Mouse (Mus musculus): ENCODE results near the gene Fem1b. TPM values are rescaled to one million over a fixed set of nuclear protein-coding genes. Genes with fewer than 3 reads are reported as not detected.
"Not testable (repeated sequence)": the region's sequence is repeated elsewhere in the genome, so short reads cannot be mapped to it uniquely, and the experiment has no call there.

The Fem1b gene
- polyA plus RNA-seq, 1 experiment from 2014 or later, result 21.9 TPM

- WGBS, result 95% methylated on average over 7 of the region's 7 CpGs
- Histone ChIP-seq H3K27me3 (no peaks in the 10 kb centered on the region), H3K4me3 (no peak overlapping the region), H3K4me2 (replicated peaks) (no peak overlapping the region), H3K36me3 (no peaks in the 10 kb centered on the region), H3K9ac (no peak overlapping the region), H3K9me3 (peaks cover 3% of the 10 kb centered on the region; the same call in 1 of the 2 replicates), H3K27ac (no peak overlapping the region), H3K4me1 (peaks cover 20% of the 10 kb centered on the region)
- no peak for ATAC-seq (ENCODE audit: low FRiP score, low read depth)
These were observed 10.1 kb upstream of the Fem1b start for GRCm38 (mm10) chr9:62821811-62822210.

GRCm38 (mm10) chr9:62820829-62821228 is 9.1 kb upstream of the Fem1b start:
- WGBS, result 78% methylated on average over 6 of the region's 6 CpGs
- no peak overlapping the region for H3K27ac ChIP-seq
- no peak overlapping the region for H3K4me3 ChIP-seq
- peaks cover 3% of the 10 kb centered on the region; the same call in 1 of the 2 replicates for H3K9me3 ChIP-seq
- peaks cover 10% of the 10 kb centered on the region for H3K4me1 ChIP-seq
- no peaks in the 10 kb centered on the region for H3K27me3 ChIP-seq
- H3K4me2 ChIP-seq (replicated peaks), result no peak overlapping the region
- H3K36me3 ChIP-seq, result no peaks in the 10 kb centered on the region
- no peak overlapping the region for H3K9ac ChIP-seq
- no peak; the same call in 1 of the 2 replicates for ATAC-seq (ENCODE audit: low FRiP score, low read depth)

- H3K27ac ChIP-seq; H3K9me3 ChIP-seq; H3K9ac ChIP-seq; H3K4me1 ChIP-seq; ATAC-seq (ENCODE audit: low FRiP score, low read depth); H3K36me3 ChIP-seq; H3K27me3 ChIP-seq; H3K4me3 ChIP-seq; H3K4me2 ChIP-seq (replicated peaks): not testable (repeated sequence)
- WGBS, result 83% methylated on average over 6 of the region's 6 CpGs
These were observed 8.2 kb upstream of the Fem1b start for GRCm38 (mm10) chr9:62819910-62820309.

- Histone ChIP-seq H3K36me3 (no peaks in the 10 kb centered on the region), H3K4me1 (no peaks in the 10 kb centered on the region), H3K4me3 (no peak overlapping the region), H3K27me3 (no peaks in the 10 kb centered on the region), H3K9me3 (peaks cover 3% of the 10 kb centered on the region; the same call in 1 of the 2 replicates), H3K9ac (no peak overlapping the region), H3K27ac (no peak overlapping the region), H3K4me2 (replicated peaks) (no peak overlapping the region)
- 88% methylated on average over 3 of the region's 3 CpGs for WGBS
- no peak for ATAC-seq (ENCODE audit: low FRiP score, low read depth)
These were observed 7.8 kb upstream of the Fem1b start for GRCm38 (mm10) chr9:62819494-62819893.

GRCm38 (mm10) chr9:62817828-62818614 is 6.3 kb upstream of the Fem1b start:
- 69% methylated on average over 4 of the region's 4 CpGs for WGBS
- H3K36me3 ChIP-seq, result no peaks in the 10 kb centered on the region
- no peaks in the 10 kb centered on the region for H3K4me1 ChIP-seq
- no peak for ATAC-seq (ENCODE audit: low FRiP score, low read depth)
- H3K9me3 ChIP-seq, result peaks cover 3% of the 10 kb centered on the region; the same call in 1 of the 2 replicates
- H3K27ac ChIP-seq, result peak overlapping the region; percentile 12; the same call in 1 of the 2 replicates
- H3K27me3 ChIP-seq, result no peaks in the 10 kb centered on the region
- H3K9ac ChIP-seq, result no peak overlapping the region
- no peak overlapping the region for H3K4me2 ChIP-seq (replicated peaks)
- H3K4me3 ChIP-seq, result no peak overlapping the region

- no peaks in the 10 kb centered on the region for H3K27me3 ChIP-seq
- peak overlapping the region; percentile 12; the same call in 1 of the 2 replicates for H3K27ac ChIP-seq
- H3K4me1 ChIP-seq, result peaks cover 6% of the 10 kb centered on the region
- 60% methylated on average over 12 of the region's 12 CpGs for WGBS
- no peaks in the 10 kb centered on the region for H3K36me3 ChIP-seq
- no peak overlapping the region for H3K4me2 ChIP-seq (replicated peaks)
- no peak overlapping the region for H3K9ac ChIP-seq
- no peak overlapping the region for H3K4me3 ChIP-seq
- H3K9me3 ChIP-seq, result peaks cover 3% of the 10 kb centered on the region; the same call in 1 of the 2 replicates
- ATAC-seq (ENCODE audit: low FRiP score, low read depth), result no peak
These were observed 5.4 kb upstream of the Fem1b start for GRCm38 (mm10) chr9:62817099-62817571.

- H3K4me3 ChIP-seq, result no peak overlapping the region
- H3K36me3 ChIP-seq, result no peaks in the 10 kb centered on the region
- H3K9ac ChIP-seq, result no peak overlapping the region
- H3K27ac ChIP-seq, result peak overlapping the region; percentile 52; the same call in 1 of the 2 replicates
- no peak for ATAC-seq (ENCODE audit: low FRiP score, low read depth)
- no peaks in the 10 kb centered on the region for H3K9me3 ChIP-seq
- no peak overlapping the region for H3K4me2 ChIP-seq (replicated peaks)
- peaks cover 7% of the 10 kb centered on the region for H3K4me1 ChIP-seq
- 78% methylated on average over 9 of the region's 9 CpGs for WGBS
- no peaks in the 10 kb centered on the region for H3K27me3 ChIP-seq
These were observed 4.8 kb upstream of the Fem1b start for GRCm38 (mm10) chr9:62816323-62817098.

- ATAC-seq (ENCODE audit: low FRiP score, low read depth), result no peak
- Histone ChIP-seq H3K36me3 (no peaks in the 10 kb centered on the region), H3K4me3 (no peak overlapping the region), H3K4me2 (replicated peaks) (no peak overlapping the region), H3K27ac (no peak overlapping the region), H3K9me3 (no peaks in the 10 kb centered on the region), H3K9ac (no peak overlapping the region), H3K4me1 (peaks cover 15% of the 10 kb centered on the region), H3K27me3 (no peaks in the 10 kb centered on the region)
- WGBS, result 82% methylated on average over 2 of the region's 2 CpGs
These were observed 3.0 kb upstream of the Fem1b start for GRCm38 (mm10) chr9:62814751-62815150.

GRCm38 (mm10) chr9:62812216-62813049 is 699 bp upstream of the Fem1b start:
- Histone ChIP-seq H3K4me3 (peak overlapping the region; percentile 85), H3K27ac (peak overlapping the region; percentile 96; the same call in 1 of the 2 replicates), H3K4me1 (peaks cover 30% of the 10 kb centered on the region), H3K27me3 (no peaks in the 10 kb centered on the region), H3K36me3 (no peaks in the 10 kb centered on the region), H3K4me2 (replicated peaks) (peak overlapping the region; percentile 92), H3K9ac (peak overlapping the region; percentile 91), H3K9me3 (no peaks in the 10 kb centered on the region)
- no peak for ATAC-seq (ENCODE audit: low FRiP score, low read depth)
- WGBS, result 16% methylated on average over 14 of the region's 14 CpGs

GRCm38 (mm10) chr9:62810543-62811515 is 905 bp downstream of the Fem1b start:
- WGBS, result under 1% methylated on average over 57 of the region's 58 CpGs
- H3K4me2 ChIP-seq (replicated peaks), result peak overlapping the region; percentile 92
- peak overlapping the region; percentile 96 for H3K27ac ChIP-seq
- no peaks in the 10 kb centered on the region for H3K9me3 ChIP-seq
- peak overlapping the region; percentile 91 for H3K9ac ChIP-seq
- H3K27me3 ChIP-seq, result no peaks in the 10 kb centered on the region
- peak; percentile 72 for ATAC-seq (ENCODE audit: low FRiP score, low read depth)
- H3K4me1 ChIP-seq, result peaks cover 30% of the 10 kb centered on the region
- no peaks in the 10 kb centered on the region for H3K36me3 ChIP-seq
- peak overlapping the region; percentile 85 for H3K4me3 ChIP-seq

- Histone ChIP-seq H3K4me3 (peak overlapping the region; percentile 85), H3K36me3 (no peaks in the 10 kb centered on the region), H3K27me3 (no peaks in the 10 kb centered on the region), H3K4me2 (replicated peaks) (peak overlapping the region; percentile 92), H3K9ac (peak overlapping the region; percentile 91), H3K9me3 (no peaks in the 10 kb centered on the region), H3K27ac (no peak overlapping the region), H3K4me1 (peaks cover 30% of the 10 kb centered on the region)
- WGBS, result 14% methylated on average over 8 of the region's 8 CpGs
- no peak for ATAC-seq (ENCODE audit: low FRiP score, low read depth)
These were observed 1.6 kb downstream of the Fem1b start for GRCm38 (mm10) chr9:62810095-62810494.

Measured in limb, embryonic 13.5 days (tissue).